Mouse (Mus musculus): Measurements from ENCODE around the gene Sass6. TPM values are rescaled to one million over a fixed set of nuclear protein-coding genes. Genes with fewer than 3 reads are reported as not detected.

Sass6 gene
- polyA plus RNA-seq, 1 experiment from 2014 or later, result 11.4 TPM

- H3K27ac ChIP-seq (ENCODE audit: low read length), result no peak overlapping the region
- H3K9me3 ChIP-seq (replicated peaks; ENCODE audit: control insufficient read depth, low read length, poor library complexity, severe bottlenecking), result no peaks in the 10 kb centered on the region
- H3K4me3 ChIP-seq (ENCODE audit: low read depth, low read length), result no peak overlapping the region
- H3K36me3 ChIP-seq (ENCODE audit: control insufficient read depth, insufficient read depth, low read length), result peaks cover 11% of the 10 kb centered on the region
- WGBS, result 86% methylated on average over 6 of the region's 6 CpGs
- H3K4me2 ChIP-seq (ENCODE audit: low read length), result no peak overlapping the region
- H3K4me1 ChIP-seq (ENCODE audit: control insufficient read depth, insufficient read depth, low read length), result no peaks in the 10 kb centered on the region
- no peak overlapping the region for H3K9ac ChIP-seq (ENCODE audit: low read depth, low read length)
- no peak for ATAC-seq
- no peaks in the 10 kb centered on the region for H3K27me3 ChIP-seq (ENCODE audit: control insufficient read depth, insufficient read depth, low read depth, low read length)
These were observed 24.1 kb downstream of the Sass6 start for GRCm38 (mm10) chr3:116618855-116619254.

GRCm38 (mm10) chr3:116620636-116621370 is 26.0 kb downstream of the Sass6 start:
- no peak overlapping the region for H3K4me3 ChIP-seq (ENCODE audit: low read depth, low read length)
- ATAC-seq, result no peak
- H3K27me3 ChIP-seq (ENCODE audit: control insufficient read depth, insufficient read depth, low read depth, low read length), result no peaks in the 10 kb centered on the region
- no peak overlapping the region for H3K4me2 ChIP-seq (ENCODE audit: low read length)
- H3K9me3 ChIP-seq (replicated peaks; ENCODE audit: control insufficient read depth, low read length, poor library complexity, severe bottlenecking), result no peaks in the 10 kb centered on the region
- H3K27ac ChIP-seq (ENCODE audit: low read length), result no peak overlapping the region
- 93% methylated on average over 7 of the region's 7 CpGs for WGBS
- no peak overlapping the region for H3K9ac ChIP-seq (ENCODE audit: low read depth, low read length)
- H3K36me3 ChIP-seq (ENCODE audit: control insufficient read depth, insufficient read depth, low read length), result peaks cover 10% of the 10 kb centered on the region
- H3K4me1 ChIP-seq (ENCODE audit: control insufficient read depth, insufficient read depth, low read length), result no peaks in the 10 kb centered on the region

GRCm38 (mm10) chr3:116622641-116623040 is 27.9 kb downstream of the Sass6 start:
- no peak overlapping the region for H3K9ac ChIP-seq (ENCODE audit: low read depth, low read length)
- H3K4me1 ChIP-seq (ENCODE audit: control insufficient read depth, insufficient read depth, low read length), result no peaks in the 10 kb centered on the region
- 95% methylated on average over 7 of the region's 7 CpGs for WGBS
- no peak overlapping the region for H3K4me3 ChIP-seq (ENCODE audit: low read depth, low read length)
- peaks cover 10% of the 10 kb centered on the region for H3K36me3 ChIP-seq (ENCODE audit: control insufficient read depth, insufficient read depth, low read length)
- no peaks in the 10 kb centered on the region for H3K9me3 ChIP-seq (replicated peaks; ENCODE audit: control insufficient read depth, low read length, poor library complexity, severe bottlenecking)
- H3K4me2 ChIP-seq (ENCODE audit: low read length), result no peak overlapping the region
- ATAC-seq, result no peak
- H3K27ac ChIP-seq (ENCODE audit: low read length), result no peak overlapping the region
- no peaks in the 10 kb centered on the region for H3K27me3 ChIP-seq (ENCODE audit: control insufficient read depth, insufficient read depth, low read depth, low read length)

- H3K4me3 ChIP-seq (ENCODE audit: low read depth, low read length), result no peak overlapping the region
- no peaks in the 10 kb centered on the region for H3K4me1 ChIP-seq (ENCODE audit: control insufficient read depth, insufficient read depth, low read length)
- ATAC-seq, result no peak
- H3K9me3 ChIP-seq (replicated peaks; ENCODE audit: control insufficient read depth, low read length, poor library complexity, severe bottlenecking), result no peaks in the 10 kb centered on the region
- H3K4me2 ChIP-seq (ENCODE audit: low read length), result no peak overlapping the region
- H3K27me3 ChIP-seq (ENCODE audit: control insufficient read depth, insufficient read depth, low read depth, low read length), result no peaks in the 10 kb centered on the region
- peaks cover 11% of the 10 kb centered on the region for H3K36me3 ChIP-seq (ENCODE audit: control insufficient read depth, insufficient read depth, low read length)
- H3K27ac ChIP-seq (ENCODE audit: low read length), result no peak overlapping the region
- 26% methylated on average over 1 of the region's 1 CpGs for WGBS
- H3K9ac ChIP-seq (ENCODE audit: low read depth, low read length), result no peak overlapping the region
These were observed 36.7 kb downstream of the Sass6 start for GRCm38 (mm10) chr3:116631459-116631858.

- peaks cover 15% of the 10 kb centered on the region for H3K36me3 ChIP-seq (ENCODE audit: control insufficient read depth, insufficient read depth, low read length)
- H3K9ac ChIP-seq (ENCODE audit: low read depth, low read length), result no peak overlapping the region
- WGBS, result 92% methylated on average over 3 of the region's 3 CpGs
- no peak for ATAC-seq
- no peak overlapping the region for H3K27ac ChIP-seq (ENCODE audit: low read length)
- H3K4me3 ChIP-seq (ENCODE audit: low read depth, low read length), result no peak overlapping the region
- no peaks in the 10 kb centered on the region for H3K9me3 ChIP-seq (replicated peaks; ENCODE audit: control insufficient read depth, low read length, poor library complexity, severe bottlenecking)
- no peaks in the 10 kb centered on the region for H3K27me3 ChIP-seq (ENCODE audit: control insufficient read depth, insufficient read depth, low read depth, low read length)
- H3K4me2 ChIP-seq (ENCODE audit: low read length), result no peak overlapping the region
- H3K4me1 ChIP-seq (ENCODE audit: control insufficient read depth, insufficient read depth, low read length), result no peaks in the 10 kb centered on the region
These were observed 38.2 kb downstream of the Sass6 start for GRCm38 (mm10) chr3:116632971-116633370.

GRCm38 (mm10) chr3:116634091-116634490 is 39.3 kb downstream of the Sass6 start:
- Histone ChIP-seq H3K27ac (ENCODE audit: low read length) (no peak overlapping the region), H3K27me3 (ENCODE audit: control insufficient read depth, insufficient read depth, low read depth, low read length) (no peaks in the 10 kb centered on the region), H3K9ac (ENCODE audit: low read depth, low read length) (no peak overlapping the region), H3K9me3 (replicated peaks; ENCODE audit: control insufficient read depth, low read length, poor library complexity, severe bottlenecking) (no peaks in the 10 kb centered on the region), H3K4me3 (ENCODE audit: low read depth, low read length) (no peak overlapping the region), H3K4me1 (ENCODE audit: control insufficient read depth, insufficient read depth, low read length) (no peaks in the 10 kb centered on the region), H3K36me3 (ENCODE audit: control insufficient read depth, insufficient read depth, low read length) (peaks cover 15% of the 10 kb centered on the region), H3K4me2 (ENCODE audit: low read length) (no peak overlapping the region)
- ATAC-seq, result no peak
- WGBS, result 90% methylated on average over 3 of the region's 3 CpGs

- H3K9ac ChIP-seq (ENCODE audit: low read depth, low read length), result no peak overlapping the region
- no peak for ATAC-seq
- H3K4me2 ChIP-seq (ENCODE audit: low read length), result no peak overlapping the region
- no peaks in the 10 kb centered on the region for H3K4me1 ChIP-seq (ENCODE audit: control insufficient read depth, insufficient read depth, low read length)
- H3K27me3 ChIP-seq (ENCODE audit: control insufficient read depth, insufficient read depth, low read depth, low read length), result no peaks in the 10 kb centered on the region
- H3K9me3 ChIP-seq (replicated peaks; ENCODE audit: control insufficient read depth, low read length, poor library complexity, severe bottlenecking), result no peaks in the 10 kb centered on the region
- WGBS, result 95% methylated on average over 8 of the region's 8 CpGs
- no peak overlapping the region for H3K4me3 ChIP-seq (ENCODE audit: low read depth, low read length)
- peaks cover 16% of the 10 kb centered on the region for H3K36me3 ChIP-seq (ENCODE audit: control insufficient read depth, insufficient read depth, low read length)
- no peak overlapping the region for H3K27ac ChIP-seq (ENCODE audit: low read length)
These were observed 40.1 kb downstream of the Sass6 start for GRCm38 (mm10) chr3:116634853-116635252.

GRCm38 (mm10) chr3:116635799-116636198 is 41.0 kb downstream of the Sass6 start:
- no peak overlapping the region for H3K9ac ChIP-seq (ENCODE audit: low read depth, low read length)
- no peak overlapping the region for H3K27ac ChIP-seq (ENCODE audit: low read length)
- H3K4me2 ChIP-seq (ENCODE audit: low read length), result no peak overlapping the region
- no peak for ATAC-seq
- no peaks in the 10 kb centered on the region for H3K27me3 ChIP-seq (ENCODE audit: control insufficient read depth, insufficient read depth, low read depth, low read length)
- WGBS, result 67% methylated on average over 5 of the region's 5 CpGs
- peaks cover 22% of the 10 kb centered on the region for H3K36me3 ChIP-seq (ENCODE audit: control insufficient read depth, insufficient read depth, low read length)
- H3K4me3 ChIP-seq (ENCODE audit: low read depth, low read length), result no peak overlapping the region
- H3K9me3 ChIP-seq (replicated peaks; ENCODE audit: control insufficient read depth, low read length, poor library complexity, severe bottlenecking), result no peaks in the 10 kb centered on the region
- no peaks in the 10 kb centered on the region for H3K4me1 ChIP-seq (ENCODE audit: control insufficient read depth, insufficient read depth, low read length)

- H3K36me3 ChIP-seq (ENCODE audit: control insufficient read depth, insufficient read depth, low read length), result peaks cover 30% of the 10 kb centered on the region
- no peak overlapping the region for H3K9ac ChIP-seq (ENCODE audit: low read depth, low read length)
These were observed 43.1 kb downstream of the Sass6 start for GRCm38 (mm10) chr3:116637693-116638476.

More at GRCm38 (mm10) chr3:116637693-116638476, 43.1 kb downstream of the Sass6 start:
- Histone ChIP-seq H3K9me3 (replicated peaks; ENCODE audit: control insufficient read depth, low read length, poor library complexity, severe bottlenecking) (no peaks in the 10 kb centered on the region), H3K27me3 (ENCODE audit: control insufficient read depth, insufficient read depth, low read depth, low read length) (no peaks in the 10 kb centered on the region), H3K4me3 (ENCODE audit: low read depth, low read length) (no peak overlapping the region), H3K27ac (ENCODE audit: low read length) (no peak overlapping the region), H3K4me1 (ENCODE audit: control insufficient read depth, insufficient read depth, low read length) (no peaks in the 10 kb centered on the region), H3K4me2 (ENCODE audit: low read length) (no peak overlapping the region)
- whole genome bisulfite sequencing, result 92% methylated on average over 9 of the region's 9 CpGs
- no peak for ATAC-seq

All from midbrain, embryonic 16.5 days (tissue).